Mouse (Mus musculus): ENCODE results near the gene Uqcc1.

The Uqcc1 gene

DNA sequence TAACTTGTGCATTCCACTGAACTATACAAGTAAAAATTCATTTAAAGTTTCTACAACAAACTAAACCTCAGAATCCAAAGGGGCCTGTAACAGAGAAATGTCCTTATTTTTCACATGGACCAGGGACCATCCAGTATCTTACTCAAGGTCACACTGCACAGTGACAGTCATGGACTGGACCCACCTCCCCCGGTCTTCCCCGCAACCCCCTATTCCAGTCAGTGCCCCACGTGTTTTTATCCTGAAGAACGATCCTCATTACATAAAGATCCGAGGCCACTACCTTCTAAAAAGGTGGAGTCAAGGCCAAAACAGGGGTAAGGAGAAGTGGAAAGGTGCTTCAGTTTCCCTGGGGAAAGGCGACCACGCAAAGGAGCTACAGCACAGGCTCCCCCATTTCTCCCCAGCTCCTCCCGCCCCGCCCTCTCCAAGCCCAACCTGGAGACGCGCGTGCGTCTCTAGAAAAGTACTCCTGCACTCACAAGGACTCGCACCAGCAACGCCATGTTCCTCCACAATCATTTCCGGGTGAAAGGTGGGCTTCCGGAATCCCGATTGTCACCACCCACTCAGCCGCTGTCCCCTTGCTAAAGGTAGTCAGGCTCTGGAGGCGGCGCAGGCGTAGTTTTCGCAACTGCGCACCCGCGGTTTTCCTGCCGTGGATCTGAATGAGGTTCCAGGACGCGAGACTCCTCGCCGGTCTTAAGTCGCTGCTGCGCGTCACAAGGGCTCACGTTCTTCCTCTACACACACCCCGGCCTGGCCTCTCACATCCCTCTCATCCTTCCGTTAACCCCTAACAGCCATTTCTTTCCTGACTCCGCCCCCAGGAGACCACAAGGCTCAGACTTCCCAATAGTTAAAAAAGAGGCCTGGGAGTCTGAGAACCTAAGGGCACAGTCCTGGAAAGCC, at the start of gene Uqcc1:
Uqcc1 (minus strand) TSS at position 780 of the 912 bp plus-strand sequence.
- DNase-seq (ENCODE audit: low spot score in 2 of 2) = peak; percentile 85 to 90

DNA sequence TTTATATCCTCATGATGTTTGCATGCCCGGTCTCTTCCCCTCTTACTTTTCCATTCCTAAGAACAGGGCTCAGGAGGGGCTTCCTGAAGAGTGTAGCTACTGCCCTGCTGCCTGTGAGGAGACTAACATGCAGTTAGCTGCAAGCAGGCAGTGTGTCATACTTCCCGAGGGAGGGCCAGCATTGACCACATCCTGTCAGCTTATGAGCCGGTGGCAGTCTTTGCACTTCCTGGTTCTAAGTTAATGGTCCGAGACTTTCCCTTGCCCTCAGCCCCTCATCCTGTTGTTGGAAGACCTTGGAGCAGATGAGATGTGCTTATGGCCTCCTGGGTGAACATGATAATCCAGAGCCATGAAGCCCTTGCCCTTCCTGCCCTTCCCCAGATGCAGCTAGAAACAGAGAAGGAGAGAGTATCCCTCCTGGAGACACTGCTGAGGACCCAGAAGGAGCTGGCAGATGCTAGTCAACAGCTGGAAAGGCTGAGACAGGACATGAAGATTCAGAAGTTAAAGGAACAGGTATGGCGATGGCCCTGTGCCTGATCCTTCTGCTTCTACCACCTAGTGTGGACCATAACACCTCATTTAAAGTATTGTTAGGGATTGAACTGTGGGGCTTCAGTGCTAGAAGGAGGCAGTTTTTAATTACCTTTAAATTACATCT, 49.4 kb upstream of the Uqcc1 start:
- peak; percentile 55 to 74 for DNase-seq (ENCODE audit: low spot score in 2 of 2)

DNA sequence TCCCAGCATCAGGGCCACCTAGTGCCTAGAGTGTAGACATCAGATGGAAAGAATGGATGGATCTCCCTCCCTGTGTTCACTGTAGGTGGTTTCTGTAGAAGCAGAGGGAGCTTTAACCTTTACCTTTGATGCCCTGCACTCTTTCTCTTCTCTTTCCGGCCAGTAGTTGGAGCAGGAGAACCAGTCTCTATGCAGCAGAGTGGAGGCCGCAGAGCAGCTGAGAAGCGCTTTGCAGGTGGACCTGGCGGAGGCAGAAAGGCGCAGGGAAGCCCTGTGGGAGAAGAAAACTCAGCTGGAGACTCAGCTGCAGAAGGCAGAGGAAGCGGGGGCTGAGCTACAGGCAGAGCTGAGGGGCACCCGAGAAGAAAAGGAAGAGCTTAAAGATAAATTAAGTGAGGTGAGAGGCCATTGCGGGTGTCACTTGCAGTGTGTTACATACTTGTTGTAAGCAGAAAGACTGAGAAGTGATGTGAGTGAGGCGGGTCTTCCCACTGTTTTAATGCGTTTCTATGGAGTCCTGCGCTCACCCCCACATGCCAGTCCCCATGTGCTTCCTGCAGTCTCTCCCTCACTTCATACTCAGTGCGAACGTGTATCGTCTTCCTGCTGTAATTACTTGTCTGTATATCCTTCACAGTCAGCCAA, 44.1 kb upstream of the Uqcc1 start:
- DNase-seq (ENCODE audit: low spot score in 2 of 2) = peak in 1 of 2 experiments; percentile 71

DNA sequence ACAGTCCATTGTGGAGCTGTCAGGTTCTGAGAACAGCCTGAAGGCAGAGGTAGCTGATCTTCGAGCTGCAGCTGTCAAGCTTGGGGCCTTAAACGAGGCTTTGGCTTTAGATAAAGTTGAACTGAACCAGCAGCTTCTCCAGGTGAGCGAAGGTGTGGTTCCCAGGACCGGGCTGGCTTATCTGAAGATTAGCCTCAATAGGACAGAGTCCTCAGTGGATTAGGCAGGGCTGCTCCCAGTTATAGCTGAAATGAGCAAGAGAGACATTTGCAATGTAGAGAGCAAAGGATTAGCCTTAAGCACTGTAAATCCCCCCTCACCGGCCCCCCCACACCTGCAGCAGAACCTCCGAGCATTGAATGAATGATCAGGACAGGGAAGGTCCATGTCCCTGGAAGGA, 43.2 kb upstream of the Uqcc1 start:
- no peak for DNase-seq (ENCODE audit: low spot score in 2 of 2)

GRCm38 (mm10) chr2:155962991-155963390, 32.9 kb upstream of the Uqcc1 start:
- DNase-seq (ENCODE audit: low spot score in 2 of 2) = no peak

DNA sequence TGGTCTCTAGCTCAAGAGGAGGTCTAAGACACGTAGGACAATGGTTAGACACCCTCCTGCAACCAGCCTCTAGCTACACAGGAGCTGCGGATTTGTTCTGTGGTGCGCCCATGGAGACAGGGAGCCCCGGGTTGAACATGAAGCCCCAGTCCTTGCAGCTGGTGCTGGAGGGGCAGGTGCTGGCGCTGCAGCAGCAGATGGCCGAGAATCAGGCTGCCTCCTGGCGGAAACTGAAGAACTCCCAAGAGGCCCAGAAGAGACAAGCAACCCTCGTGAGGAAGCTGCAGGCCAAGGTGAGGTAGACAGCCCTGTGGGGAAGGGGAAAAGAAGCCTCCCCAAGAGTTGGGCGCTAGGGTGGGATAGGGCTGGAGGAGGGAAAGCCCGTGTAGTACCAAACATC, 31.8 kb upstream of the Uqcc1 start:
- DNase-seq (ENCODE audit: low spot score in 2 of 2) = peak; percentile 47 to 70

GRCm38 (mm10) chr2:155959981-155960380, 29.9 kb upstream of the Uqcc1 start:
- no peak for DNase-seq (ENCODE audit: low spot score in 2 of 2)

DNA sequence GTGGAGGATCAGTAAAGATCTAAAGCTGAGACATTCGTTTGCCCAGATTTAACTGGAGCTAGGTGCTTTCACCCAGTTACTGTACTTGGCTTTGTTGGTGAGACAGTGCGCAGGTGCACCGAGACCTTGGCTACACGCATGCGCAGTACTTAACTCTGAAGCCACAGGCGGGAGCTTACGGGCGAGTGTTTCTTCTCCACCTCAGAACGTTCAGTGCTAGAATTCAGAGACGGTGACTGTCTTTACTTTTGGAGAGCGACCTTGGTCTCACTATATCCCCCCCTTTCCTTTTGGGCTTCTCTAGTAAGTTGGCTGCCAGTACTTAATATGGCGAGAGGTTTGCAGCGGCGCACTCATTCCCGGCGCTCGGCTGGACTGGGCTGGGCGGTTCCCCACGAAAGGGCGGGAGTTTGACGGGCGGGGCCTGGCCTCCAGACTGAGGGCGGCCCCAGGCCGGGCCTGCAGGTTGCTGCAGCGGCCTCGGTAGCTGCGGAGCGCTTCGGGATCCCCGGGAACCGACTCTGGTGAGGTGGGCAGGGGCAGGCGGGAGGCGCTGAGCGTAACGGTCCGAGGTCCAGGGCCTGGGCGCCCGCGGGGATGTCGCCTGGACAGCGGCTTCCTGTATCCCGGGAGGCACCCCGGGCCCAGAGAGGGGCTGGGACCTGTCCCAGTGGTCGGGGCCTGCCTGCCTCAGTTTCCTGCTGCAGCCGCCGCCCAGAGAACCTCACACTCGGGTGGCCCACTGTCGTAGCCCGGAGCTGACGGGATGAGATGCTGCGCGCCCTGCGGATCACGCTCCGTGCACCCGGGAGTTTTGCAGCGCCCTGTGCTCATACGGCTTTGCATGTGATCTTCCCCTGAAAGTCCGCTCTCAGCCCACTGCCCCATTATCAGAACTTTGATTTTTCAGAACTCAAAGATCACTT, 26.3 kb upstream of the Uqcc1 start, which contains the start of gene Cep250:
Cep250 (plus strand) TSS at position 325 of the 926 bp plus-strand sequence.
- DNase-seq (ENCODE audit: low spot score in 2 of 2) = peak; percentile 93 to 95

DNA sequence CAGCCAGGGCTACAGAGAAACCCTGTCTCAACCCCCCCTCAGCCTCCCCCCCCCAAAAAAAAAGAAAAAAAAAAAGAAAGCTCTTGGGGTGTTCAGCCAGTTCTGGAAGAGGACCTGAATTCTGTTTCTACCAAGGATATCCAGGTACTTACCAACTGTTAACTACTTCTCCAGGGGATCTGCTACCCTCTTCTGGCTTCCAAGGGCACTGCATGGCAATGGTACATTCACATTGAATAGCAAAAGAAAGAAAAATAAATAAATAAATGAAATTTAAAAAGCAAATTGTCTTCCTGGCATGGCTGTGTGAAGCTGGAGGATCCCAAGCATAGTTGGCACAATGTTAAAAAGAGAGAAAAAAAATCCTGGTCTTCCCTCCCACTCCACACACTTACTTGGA, 21.9 kb upstream of the Uqcc1 start:
- peak in 1 of 2 experiments; percentile 42 for DNase-seq (ENCODE audit: low spot score in 2 of 2)

GRCm38 (mm10) chr2:155949362-155949761, 19.3 kb upstream of the Uqcc1 start:
- DNase-seq (ENCODE audit: low spot score in 2 of 2) = no peak

GRCm38 (mm10) chr2:155947390-155948002, 17.4 kb upstream of the Uqcc1 start:
- peak in 1 of 2 experiments; percentile 40 for DNase-seq (ENCODE audit: low spot score in 2 of 2)

- no peak for DNase-seq (ENCODE audit: low spot score in 2 of 2)
Observed at GRCm38 (mm10) chr2:155946499-155946898, 16.4 kb upstream of the Uqcc1 start.

GRCm38 (mm10) chr2:155946069-155946468, 16.0 kb upstream of the Uqcc1 start:
- DNase-seq (ENCODE audit: low spot score in 2 of 2) = peak; percentile 79 to 92

DNA sequence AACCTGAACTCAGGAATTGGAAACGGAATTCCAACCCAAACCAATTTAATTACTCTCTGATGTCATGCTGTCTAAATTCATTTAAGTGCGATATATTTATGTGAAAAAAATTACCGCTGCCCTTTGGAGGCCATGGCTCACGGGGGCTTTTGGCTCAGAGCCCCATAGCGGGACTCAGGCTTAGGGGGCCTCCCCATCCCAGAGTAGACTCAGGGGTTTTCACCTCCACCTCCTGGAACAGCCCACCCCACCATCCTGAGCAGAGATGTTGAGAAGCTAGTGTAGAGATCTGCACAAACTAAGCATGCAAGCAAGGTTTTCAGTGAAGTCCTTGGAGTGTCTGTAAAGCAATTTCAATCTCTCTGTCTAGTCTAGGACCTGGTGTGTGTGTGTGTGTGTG, 15.5 kb upstream of the Uqcc1 start:
- no peak for DNase-seq (ENCODE audit: low spot score in 2 of 2)

DNA sequence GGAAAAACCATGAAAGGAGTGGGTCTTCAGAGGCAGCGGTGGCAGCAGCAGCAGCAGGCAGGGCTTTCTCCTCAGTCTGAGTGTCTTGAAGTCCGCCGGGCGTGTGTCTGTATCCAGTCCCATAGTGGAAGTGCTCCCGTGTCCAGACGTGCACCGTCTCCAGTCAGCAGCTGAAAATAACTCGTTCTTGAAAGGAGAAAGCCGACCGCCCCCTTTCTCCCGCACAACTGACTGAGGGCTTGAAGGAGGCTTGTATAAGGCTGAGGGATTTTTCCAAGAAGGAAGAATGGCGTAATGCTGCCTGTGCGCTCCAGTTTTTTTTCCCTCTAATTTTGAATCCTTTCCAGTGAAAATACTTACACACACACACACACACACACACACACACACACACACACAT, 15.0 kb upstream of the Uqcc1 start, which contains the start of gene Gdf5:
Gdf5 (minus strand) TSS at position 244 of the 400 bp plus-strand sequence.
- no peak for DNase-seq (ENCODE audit: low spot score in 2 of 2)

GRCm38 (mm10) chr2:155944685-155945084, 14.6 kb upstream of the Uqcc1 start:
- no peak for DNase-seq (ENCODE audit: low spot score in 2 of 2)

GRCm38 (mm10) chr2:155943463-155943862, 13.4 kb upstream of the Uqcc1 start:
- DNase-seq (ENCODE audit: low spot score in 2 of 2) = no peak

DNA sequence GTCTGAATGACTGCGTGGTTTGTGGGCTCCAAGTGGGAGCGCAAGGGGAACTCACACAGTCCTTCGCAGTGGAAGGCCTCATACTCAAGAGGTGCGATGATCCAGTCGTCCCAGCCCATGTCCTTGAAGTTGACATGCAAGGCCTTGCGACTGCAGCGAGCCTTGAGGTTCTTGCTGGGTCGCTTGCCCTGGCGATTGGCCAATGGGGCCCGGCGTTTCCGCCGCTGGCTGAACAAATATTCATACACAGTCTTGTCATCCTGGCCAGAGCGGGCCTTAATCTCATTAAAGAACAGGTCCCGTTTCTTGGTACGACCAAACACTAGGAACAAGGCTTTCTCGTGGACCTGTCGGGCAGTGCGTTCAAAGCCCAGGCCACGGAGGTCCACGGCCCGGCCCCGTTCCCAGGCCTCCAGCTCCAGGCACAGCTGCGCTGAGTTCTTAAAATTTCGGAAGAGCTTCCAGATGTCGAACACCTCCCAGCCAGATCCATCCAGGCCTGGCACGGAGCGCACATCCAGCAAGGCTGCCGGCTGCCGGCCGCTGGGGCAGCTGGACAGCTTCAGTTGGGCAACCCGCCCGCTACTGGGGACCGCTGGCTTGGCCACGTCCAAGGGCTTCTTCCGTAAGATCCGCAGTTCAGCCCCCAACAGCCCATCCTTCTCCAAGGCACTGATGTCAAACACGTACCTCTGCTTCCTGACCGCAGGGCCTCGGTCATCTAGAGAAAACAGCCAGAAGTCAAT, 11.8 kb upstream of the Uqcc1 start:
- DNase-seq (ENCODE audit: low spot score in 2 of 2) = no peak

DNA sequence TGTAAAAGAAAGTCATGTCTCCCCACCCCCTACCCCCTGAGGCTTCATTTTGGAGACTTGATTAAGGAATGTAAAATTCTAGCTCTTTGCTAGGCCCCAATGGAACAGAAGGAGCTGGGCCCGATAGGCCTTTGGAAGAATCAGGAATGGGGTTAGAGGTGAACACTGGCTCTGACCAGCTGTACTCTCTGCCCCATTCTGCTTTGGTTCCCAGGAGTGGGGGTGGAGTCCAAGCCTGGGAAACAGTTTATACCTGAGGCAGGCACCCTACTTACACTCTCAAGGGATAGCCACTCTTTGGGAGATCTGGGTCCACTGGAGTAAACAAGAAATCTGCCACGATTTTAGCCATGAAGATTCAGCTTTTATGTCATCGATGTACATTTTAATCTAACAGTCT, 10.6 kb upstream of the Uqcc1 start, which contains the start of gene Gm15557:
Gm15557 (plus strand) TSS at position 48 of the 400 bp plus-strand sequence.
- DNase-seq (ENCODE audit: low spot score in 2 of 2) = no peak

Data from spleen, postnatal 4 days (tissue).